Mouse (Mus musculus) thymus, postnatal 36 days (tissue): ENCODE measurements around the gene Gins2.

Experiments
- DNase-seq, 2 experiments: peaks; one replicate each; pipeline ENCODE4 v3.0.0; 2022; ENCODE audit warnings: mixed read lengths in 2 of 2

The Gins2 gene

DNA sequence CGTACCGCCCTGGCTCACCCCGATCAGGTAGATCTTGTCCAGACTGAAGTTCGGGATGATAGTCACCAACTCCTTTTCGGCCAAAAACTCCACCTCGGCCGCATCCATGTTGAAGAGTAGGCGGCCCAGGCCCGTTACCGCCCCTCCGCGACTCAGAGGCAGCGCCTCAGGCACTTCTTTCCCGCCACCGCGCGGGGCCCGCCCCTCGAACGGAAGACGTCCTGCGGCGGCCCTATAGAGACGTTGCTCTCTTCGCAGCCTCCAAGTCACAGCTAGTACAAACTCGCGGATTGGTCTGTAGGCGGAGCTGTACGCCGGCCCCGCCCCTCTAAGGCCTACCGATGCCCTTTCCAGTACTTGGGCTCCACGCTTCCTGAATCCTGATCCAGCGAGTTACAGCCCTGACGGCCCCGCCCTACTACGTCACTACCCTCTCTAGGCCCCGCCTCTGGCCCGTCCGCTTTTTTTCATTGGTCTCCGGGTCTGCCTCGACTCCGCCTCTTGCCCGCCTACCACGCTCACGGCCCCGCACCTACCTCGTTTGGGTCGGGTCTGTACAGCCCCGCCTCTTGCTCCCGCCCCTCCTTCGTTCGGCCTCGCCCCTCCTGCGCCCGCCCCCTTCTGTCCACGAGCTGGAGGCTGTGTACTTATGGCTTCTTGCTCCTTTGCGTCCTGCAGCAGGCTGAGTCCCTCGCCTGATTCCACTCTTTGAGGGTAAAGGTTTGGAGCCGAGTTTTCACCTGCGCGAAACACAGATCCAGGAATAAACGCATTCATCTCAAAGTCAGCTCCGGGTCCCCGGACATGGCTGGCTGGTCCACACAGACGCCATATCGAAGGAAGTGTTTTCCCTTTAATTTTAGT lies at the start of gene Gins2:
TSS of gene Gins2 (minus strand) at position 397 of the 864 bp plus-strand sequence.
- peak; percentile 99 to 100 for DNase-seq

DNA sequence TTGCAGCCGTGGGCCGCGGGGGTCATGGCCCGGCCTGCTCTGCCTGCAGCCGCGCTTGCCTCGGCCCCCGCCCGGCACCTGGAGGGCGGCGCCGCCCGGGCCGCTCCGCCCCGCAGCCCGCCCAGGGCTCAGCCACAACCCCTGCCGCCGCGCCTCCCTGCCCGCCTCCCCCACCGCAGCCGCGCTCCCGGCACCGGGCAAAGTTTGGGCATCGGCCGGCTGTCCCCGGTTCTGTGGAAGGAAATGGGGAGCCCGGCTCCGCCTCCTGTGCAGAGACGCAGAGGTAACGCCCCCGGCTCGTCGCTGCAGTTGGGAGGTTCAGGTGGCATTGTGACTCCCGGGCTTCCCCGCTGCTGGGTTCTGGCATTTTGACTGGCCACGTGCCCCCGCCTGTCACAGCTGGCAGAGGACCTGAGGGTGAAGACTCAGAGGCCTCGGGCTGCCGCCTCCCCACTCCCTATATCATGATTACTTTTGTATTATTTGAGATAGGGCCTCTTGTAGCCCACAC lies 45.3 kb upstream of the Gins2 start:
- peak; percentile 68 to 81 for DNase-seq

DNA sequence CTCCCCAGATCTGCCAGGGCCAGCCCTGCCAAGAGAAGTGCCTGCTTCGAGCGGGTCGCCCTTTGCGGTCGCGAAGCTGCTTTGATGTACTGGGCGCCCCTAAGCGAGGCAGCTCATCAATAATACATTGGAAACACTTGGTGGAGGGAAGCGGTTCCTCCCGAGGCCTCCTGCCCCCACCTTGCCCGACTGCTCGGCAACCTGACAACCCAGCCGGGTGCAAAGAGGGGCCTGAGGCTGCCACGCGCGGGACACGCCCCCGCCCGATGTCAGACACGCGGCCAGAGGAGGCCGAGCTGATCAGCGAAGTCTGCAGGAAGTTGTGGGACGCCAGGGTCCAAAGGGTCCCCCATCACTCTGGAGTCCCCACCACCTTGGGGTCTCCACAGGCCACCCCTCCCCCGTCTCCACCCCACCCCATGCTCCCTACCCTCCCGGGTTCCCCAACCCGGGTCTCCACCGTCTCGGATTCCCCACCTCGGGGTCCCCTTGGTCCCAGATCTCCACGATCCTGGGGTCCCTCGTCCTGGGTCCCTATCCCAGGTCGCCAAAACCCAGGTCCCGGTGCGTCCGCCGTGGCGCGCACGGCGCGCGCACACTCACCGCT lies 44.7 kb upstream of the Gins2 start:
- peak; percentile 18 to 36 for DNase-seq

DNA sequence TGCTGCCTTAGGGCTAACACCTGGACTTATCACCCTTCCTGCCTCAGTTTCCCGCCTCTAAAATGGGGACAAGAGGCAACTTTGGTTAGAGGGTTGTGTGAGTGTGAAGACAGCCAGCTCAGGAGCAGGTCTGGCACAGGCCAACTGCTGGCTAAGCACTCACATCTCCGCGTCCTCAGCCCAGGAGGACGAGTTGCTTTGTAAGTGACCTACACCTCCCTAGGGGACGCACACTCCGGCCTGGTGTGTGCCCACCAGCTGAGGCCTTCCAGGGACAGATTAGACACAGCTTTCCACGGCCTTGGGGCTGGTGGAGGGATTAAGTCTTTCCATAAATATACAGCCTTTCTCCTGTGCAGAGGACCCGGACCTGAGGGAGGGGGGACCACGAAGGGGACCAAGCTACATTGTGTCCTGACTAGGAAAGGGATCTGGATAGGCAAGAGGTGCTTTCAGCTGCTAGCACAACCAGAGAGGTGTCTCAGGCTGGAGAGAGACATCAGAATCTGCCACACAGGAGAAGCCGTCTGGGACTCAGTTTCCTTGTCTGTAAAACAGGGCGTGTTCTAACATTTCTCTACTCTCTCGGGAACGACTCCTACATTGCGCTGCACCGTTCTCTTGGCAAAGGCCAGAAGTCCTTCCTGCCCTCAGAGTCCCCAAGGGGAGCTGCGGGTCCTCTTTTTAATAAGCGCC lies 44.0 kb upstream of the Gins2 start:
- DNase-seq = no peak

DNA sequence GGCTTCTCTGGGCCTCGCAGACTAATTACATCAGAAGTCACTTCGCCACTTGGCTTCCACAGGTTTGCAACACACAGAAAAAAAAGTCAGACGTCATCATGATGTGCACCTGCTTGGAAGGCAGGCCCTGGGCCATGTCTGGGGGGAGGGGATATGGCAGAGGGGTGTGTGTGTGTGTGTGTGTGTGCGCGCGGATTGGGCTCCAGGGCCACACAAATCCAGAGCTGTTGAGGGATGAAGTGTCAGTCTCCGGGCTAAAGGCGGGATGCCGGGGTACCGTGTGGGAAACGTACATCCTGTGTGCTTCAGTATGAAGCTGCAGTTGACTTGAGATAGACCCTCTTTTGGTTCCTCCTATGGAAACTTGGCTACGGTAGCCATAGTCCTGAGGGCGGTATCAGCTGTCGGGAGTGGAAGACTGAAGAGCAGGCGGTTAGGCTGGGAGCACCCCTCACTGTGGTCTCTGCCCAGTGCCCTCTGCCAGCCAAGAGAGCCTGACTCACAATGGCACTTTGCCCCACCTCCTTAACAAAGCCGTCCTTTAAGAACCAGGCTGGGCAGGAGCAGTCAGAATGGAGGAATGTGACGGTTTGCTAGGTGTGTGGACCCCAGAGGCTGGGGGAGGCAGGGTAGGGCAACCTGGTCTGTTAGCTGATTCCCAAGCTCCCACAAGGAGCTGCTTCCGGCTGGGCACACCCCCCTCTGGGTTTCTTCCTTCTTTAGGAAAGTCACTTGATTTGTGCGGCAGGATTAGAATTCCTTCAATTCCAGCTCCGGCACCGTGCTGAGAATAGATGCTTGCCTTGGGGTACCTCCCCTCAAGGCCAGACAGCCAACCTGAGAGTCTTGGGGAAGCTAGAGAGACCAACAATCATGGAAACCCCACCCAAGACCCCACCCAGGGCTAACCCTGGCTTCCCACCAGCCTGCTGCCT lies 42.6 kb upstream of the Gins2 start:
- no peak for DNase-seq

DNA sequence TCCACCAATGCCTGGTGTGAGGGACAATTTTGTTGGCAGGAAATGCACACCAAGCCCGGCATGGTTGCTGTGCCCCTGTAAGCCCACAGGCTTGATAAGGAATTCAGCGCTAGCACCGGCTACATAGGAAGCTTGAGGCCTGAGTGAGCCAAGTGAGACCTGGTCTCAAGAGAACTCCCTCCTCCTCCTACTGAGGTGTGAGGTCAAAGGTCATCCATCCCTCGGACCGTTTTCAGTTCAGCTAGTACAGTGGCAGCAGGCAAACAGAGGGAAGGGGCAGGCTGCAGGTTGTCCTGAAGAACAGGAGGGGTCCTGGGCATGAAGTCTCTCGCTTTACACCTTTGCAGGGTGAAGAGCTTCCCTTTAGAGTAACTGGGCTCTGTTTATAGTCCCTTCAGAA lies 41.7 kb upstream of the Gins2 start:
- DNase-seq = no peak

DNA sequence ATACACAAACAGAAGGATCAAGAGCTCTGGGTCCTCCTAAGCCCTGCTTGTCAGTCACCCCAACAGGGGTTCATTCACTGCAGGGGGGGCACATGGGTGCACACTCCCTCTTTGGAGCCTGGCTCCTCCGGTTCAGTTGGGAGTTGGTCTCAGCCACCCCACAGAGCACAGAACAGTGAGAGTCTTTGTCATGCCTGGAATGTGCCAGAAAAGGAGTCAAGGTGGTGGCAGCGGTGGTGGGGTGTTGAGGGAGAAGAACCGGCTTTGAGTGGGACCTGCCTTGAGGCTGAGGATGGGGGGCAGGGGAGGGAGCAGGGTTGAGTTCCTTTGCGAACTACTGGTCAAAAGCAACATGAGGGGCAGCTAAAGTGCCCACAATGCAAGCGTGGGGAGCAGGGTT lies 40.9 kb upstream of the Gins2 start:
- no peak for DNase-seq

DNA sequence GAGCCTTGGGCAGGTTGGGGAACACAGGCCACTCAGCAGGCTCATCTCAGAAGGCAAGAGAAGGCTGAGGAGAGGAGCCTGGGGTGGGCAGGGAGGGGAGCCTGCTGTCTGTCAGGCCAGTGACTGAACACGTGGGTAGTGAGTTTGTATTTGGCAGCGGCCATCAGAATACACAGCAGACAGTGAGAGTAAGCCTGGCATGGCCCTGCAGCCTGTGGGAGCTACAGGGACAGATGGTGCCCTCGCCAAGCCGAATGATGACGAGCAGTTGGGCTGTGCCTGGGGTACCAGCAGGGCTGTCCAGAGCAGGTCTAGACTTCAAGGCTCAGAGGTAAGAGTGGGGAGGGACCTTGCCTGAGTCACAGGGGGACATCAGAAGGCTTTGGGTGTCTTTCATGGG lies 38.2 kb upstream of the Gins2 start:
- no peak for DNase-seq

DNA sequence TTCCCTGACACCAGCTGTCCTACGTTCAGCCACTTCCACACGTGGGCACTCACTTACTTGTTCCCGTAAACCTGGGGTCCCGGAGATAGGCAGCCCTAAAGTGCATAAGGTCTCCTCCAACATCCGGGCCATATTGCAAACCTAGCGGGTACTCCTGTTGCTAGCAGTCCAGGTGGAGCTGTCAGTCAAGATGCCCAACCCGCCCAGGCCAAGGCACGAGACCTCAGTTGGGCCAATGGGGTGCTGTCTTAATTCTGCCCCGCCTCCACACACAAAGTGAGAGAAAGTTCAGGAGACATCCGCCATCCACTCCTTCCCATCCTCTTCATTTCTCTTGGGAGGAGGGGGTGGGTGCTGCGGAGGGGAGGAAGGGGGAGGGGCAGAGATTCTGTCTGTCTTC lies 37.4 kb upstream of the Gins2 start:
- DNase-seq = no peak

DNA sequence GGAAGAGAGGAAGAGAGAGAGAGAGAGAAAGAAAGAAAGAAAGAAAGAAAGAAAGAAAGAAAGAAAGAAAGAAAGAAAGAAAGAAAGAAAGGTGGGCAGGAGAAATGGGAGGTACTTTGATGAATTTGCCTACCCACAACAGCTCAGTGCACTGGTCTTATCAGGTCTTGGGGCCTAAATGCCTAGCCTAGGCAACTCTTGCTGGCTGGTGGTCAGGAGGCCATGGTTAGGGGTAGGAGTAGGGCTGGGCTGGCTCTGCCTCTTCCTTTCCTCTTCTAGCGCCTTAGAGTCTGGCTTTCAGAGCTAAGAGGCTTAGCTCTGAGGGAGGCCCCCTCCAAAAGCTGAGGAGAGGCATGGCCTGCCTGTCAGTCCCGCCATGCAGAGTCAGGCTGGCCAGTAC lies 34.5 kb upstream of the Gins2 start:
- DNase-seq = no peak

DNA sequence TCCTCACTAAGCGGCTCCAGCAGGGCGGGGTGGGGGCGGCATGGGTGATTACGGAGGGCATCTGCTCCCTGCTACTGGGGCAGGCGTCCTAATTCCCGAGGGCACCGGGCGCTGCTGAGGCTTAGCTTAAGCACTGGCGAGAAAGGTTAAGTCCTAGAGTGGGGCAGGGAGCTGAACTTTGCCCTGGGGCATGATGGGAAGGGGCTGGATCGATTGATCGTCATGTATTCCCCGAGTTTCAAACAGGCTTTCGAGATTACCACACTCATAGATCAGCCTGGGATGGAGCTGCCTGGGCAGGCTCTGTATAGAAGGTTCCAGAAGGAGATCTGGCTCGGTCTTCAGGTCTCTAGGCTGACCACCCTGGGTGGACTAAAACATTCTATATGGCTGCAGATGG lies 33.1 kb upstream of the Gins2 start:
- no peak for DNase-seq

DNA sequence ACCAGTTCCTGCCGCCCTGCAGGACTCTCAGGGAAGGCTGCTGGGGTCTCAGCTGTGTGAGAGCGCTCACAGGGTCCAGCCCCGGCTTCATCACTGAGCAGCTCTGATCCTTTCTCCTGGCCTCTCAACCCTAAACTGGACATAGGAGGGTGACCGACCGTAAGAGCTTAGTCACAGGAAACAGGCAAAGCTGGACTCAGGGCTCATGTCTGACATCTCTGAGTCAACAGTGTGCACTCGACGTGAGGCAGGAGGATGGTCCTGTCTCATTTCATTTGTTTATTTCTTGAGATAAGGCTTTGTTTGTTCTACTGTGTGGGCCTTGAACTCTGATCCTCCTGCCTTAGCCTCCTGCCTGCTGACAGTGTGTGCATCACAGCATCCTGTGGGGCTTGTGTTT lies 31.3 kb upstream of the Gins2 start:
- DNase-seq = no peak

DNA sequence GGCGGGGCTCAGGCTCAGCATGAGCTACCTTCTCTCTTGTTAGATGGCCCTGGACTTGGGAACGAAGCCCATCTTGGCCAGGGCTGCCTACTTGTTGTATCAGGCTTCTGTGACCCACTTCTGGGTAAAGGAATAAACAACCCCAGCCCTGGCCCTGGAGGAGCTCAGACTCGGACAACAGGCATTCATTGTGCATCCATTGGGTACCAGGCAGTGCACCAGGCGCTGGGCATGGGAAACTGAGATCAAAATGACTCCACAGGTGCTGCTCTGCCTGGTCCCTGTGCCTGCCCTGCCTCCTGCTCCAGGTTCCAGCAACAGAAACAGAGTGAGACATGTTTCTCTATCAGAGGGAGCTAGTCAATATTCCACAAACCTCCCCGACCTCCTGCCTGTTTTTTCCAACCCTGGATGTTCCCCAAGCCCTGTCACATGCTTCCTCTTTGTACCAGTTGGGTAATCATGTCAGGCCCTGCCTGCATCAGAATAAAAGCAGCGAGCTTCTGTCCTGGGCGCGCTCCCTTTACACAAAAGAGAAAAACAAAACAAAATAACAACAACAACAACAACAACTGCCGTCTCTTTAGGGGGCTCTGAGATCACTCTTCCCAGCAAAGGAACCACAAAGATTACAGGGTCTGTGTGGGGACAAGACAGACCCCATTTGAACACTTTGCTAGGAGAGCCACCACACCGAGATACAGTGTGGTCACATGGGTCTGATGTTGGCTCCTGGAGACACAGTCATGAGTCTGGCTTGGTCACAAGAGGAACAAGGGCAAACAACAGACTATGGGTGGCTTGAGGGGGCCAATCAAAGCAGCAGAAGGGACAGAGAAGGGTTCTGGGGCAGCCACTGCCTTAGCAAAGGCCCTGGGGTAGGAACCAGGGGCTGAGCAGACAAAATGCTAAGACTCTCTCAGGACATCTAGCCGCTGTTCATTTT lies 30.4 kb upstream of the Gins2 start:
- no peak for DNase-seq

DNA sequence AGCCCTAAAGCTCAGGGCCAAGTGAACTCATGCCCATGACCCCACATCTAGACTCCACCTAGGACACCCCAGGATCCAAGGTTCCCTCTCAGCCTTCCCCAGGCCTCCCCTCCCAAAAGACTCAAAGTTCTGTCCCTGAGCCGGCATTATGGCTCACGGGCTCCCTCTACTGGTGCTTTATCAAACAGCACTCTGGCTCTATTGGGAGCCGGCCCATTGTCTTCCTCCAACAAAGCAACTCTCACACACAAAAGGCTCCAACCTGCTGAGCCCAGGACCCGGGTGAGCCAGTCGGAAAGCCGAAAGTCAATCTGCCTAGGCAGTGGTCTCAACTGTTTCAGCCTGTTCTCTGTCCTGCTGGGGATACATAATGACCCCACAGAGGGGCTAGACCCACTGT lies 29.0 kb upstream of the Gins2 start:
- peak; percentile 47 to 66 for DNase-seq

DNA sequence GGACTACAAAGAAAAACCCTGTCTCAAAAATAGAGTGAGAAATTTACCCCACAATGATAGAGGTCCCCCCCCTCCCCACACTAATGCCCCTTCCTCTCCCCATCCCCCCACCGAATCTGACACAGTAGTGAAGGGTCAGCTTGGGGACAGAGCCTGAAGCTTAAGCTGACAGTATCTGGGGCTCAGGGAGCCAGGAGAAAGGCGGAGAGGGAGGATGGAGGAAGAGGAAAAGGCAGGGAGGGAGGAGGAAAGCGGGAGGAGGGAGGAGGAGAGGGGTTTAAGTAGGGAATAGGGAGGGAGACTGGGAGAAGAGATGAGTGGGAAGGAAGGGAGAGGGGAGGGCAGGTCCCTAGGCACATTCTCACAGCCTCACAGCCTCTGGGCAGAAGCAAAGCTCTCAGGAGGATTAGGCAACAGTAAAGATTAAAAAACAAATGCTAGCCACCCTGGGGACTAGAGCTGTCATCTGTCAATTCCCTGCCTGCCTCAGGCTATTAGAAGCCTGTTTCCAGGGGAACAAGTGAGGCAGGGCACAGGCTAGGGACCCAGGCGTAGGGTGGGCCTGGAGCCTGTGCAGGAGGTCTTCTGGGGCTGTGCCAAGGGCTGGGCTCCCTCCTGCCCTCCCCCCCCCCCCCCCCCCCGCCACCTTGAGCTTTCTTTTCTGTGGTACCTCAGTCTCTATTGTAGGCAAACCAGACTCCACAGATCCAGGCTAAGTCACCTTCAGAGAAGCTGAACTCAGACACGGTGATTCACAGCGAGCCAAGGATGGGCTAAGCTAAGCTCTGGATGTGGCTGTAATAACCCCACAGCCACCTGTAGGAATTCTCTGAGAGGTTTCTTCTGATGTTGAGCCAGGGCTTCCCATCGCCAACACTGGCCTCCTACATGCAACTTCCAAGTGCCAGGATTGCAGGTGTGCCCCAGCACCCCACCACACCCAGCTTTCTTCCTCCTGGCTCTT lies 27.8 kb upstream of the Gins2 start:
- no peak for DNase-seq

DNA sequence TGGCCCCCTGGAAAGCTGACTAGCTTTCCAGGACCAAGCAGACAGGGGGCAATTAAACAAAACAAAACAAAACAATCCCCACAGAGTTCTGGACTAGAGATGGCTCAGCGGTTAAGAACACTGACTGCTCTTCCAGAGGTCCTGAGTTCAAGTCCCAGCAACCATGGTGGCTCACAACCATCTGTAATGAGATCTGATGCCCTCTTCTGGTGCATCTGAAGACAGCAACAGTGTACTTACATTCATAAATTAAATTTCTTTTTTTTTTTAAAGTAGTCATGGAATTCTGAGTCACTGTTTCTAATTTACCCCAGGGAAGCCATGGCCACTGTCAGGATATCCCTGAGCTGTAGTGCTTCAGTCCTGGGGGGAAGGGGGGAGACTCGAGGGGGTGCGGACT lies 25.4 kb upstream of the Gins2 start:
- no peak for DNase-seq

DNA sequence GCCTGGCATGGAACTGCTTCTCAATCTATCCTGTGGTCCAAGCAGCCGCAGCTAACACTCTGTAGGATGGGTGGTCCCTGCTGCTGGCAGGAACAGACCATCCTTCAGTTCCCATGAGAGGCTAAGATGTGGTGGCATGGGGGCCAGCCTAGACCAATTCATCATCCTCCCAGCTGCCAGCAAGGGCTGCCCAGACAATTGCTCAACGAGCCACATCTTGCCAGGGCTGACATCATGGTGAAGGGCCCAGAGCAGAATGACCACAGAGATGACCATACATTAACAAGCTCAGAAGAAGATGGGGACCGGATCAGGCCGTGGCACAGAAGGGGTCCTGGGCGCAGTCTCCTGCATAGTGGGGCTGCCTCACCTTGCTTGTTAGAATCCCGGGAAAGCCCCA lies 21.7 kb upstream of the Gins2 start:
- no peak for DNase-seq

DNA sequence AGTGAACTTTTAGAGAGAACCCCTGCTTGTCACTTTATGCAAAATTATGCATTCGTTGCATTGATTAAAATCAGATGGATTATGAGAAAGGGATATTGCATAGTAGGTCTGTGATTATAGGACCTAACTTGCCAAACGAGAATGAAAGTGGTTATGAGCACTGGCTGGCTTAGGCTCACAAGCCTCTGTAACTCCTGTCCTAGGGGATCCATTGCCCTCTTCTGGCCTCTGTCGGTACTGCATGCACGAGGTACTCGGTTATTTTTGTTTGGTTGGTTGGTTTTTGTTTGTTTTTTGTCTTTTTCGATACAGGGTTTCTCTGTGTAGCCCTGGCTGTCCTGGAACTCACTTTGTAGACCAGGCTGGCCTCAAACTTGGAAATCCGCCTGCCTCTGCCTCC lies 18.8 kb upstream of the Gins2 start:
- DNase-seq = peak; percentile 71 to 80

DNA sequence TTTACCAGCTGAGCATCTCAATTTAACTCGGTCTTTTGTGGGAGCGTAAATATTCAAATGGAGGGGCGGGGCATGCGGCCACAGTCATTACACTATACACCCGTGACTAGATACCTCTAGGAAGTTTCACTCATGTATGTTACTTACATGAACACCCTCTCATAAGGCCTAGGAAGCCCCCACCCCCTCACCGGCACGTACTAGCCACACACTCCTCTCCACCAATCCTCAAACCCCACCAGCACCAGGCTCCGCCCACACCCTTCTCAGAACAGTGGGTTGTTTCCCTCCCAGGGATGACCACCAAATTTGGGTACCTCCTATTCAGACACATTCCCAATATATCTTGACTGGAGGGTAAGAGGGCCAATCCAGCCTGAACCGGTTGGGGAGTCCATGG lies 18.4 kb upstream of the Gins2 start:
- DNase-seq = no peak

DNA sequence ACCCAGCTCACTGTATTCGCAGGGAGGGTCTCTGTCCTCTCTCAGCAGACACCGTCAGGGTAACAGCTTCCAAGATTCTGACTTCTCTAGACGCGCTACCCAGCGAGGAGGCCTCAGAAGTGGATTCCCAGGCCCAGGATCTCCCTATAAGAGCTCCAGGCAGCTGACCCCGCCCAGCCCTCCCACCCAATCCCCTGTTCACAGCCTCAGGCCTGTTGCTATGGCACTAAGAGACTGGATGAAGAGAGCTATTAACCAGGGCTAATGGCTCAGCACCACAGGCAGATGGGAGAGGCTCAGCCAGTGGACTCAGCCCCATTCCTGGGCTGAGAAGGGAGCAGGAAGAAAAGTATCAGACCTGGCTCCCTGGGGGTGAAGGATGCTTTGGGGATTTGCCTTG lies 13.6 kb upstream of the Gins2 start:
- DNase-seq = no peak
